Mouse (Mus musculus) small intestine, adult 2 months (tissue): ENCODE measurements around the gene Efcc1. TPM values are rescaled to one million over a fixed set of nuclear protein-coding genes. Genes with fewer than 3 reads are reported as not detected.

Source experiments
- H3K27ac ChIP-seq: fragments of 200-500 bp; 2 replicates; pipeline ENCODE4 v1.5.1; 2012; ENCODE audit warnings: low read depth, low read length, control low read depth, inconsistent platforms; ENCODE audit not compliant: insufficient read depth
- H3K27me3 ChIP-seq: fragments of 200-500 bp; 2 replicates; pipeline ENCODE4 v1.6.1; 2012; ENCODE audit warnings: mild to moderate bottlenecking, moderate library complexity, low read length, inconsistent platforms; ENCODE audit not compliant: control insufficient read depth, insufficient read depth
- H3K36me3 ChIP-seq: fragments of 200-500 bp; 2 replicates; pipeline ENCODE4 v1.6.1; 2012; ENCODE audit warnings: mild to moderate bottlenecking, low read length, control low read depth, inconsistent platforms; ENCODE audit not compliant: control insufficient read depth, insufficient read depth
- H3K4me1 ChIP-seq: fragments of 200-500 bp; 2 replicates; pipeline ENCODE4 v1.6.1; 2012; ENCODE audit warnings: low read length, inconsistent platforms, mixed read lengths; ENCODE audit not compliant: control insufficient read depth, insufficient read depth, insufficient read length
- H3K4me3 ChIP-seq: fragments of 200-500 bp; 2 replicates; pipeline ENCODE4 v1.5.1; 2012; ENCODE audit warnings: low read depth, mild to moderate bottlenecking, control low read depth, inconsistent platforms, low read length, moderate library complexity
- CTCF ChIP-seq: fragments of 200-500 bp; IDR thresholded peaks from 2 replicates; pipeline ENCODE4 v1.5.1; 2012; ENCODE audit warnings: low read depth, mild to moderate bottlenecking, control low read depth, inconsistent platforms, low read length, moderate library complexity, mixed read lengths; ENCODE audit not compliant: insufficient replicate concordance, insufficient read length; ENCODE audit errors: extremely low read depth
- POLR2A ChIP-seq: fragments of 200-500 bp; IDR thresholded peaks from 2 replicates; pipeline ENCODE4 v1.6.1; 2012; ENCODE audit warnings: low read depth, mild to moderate bottlenecking, control low read depth, inconsistent platforms, low read length, moderate library complexity
- WGBS: fragments of 180-500 bp; shearing (Covaris S2); methylation state at CpG from one replicate; pipeline ENCODE4 v1.1.7; 2018; 5-methylcytosine and 5-hydroxymethylcytosine counted together
- polyA plus RNA-seq: library from polyadenylated mRNA; depleted of rRNA; stranded (reverse); fragments of >200 nt; gene quantifications from 2 replicates; pipeline ENCODE4 v1.2.3, GENCODE M21; 2012

Gene Efcc1
- polyA plus RNA-seq, 1 experiment: 4.0 TPM

GRCm38 (mm10) chr6:87750184-87750910, 19.7 kb downstream of the Efcc1 start:
- no peaks in the 10 kb centered on the region for H3K36me3 ChIP-seq
- no peaks in the 10 kb centered on the region for H3K4me1 ChIP-seq
- TF ChIP-seq CTCF (no peak), POLR2A (no peak)
- 78% methylated on average over 8 of the region's 8 CpGs for WGBS
- H3K4me3 ChIP-seq: no peak overlapping the region
- H3K27ac ChIP-seq: no peak overlapping the region
- H3K27me3 ChIP-seq: no peaks in the 10 kb centered on the region

GRCm38 (mm10) chr6:87751574-87751973, 20.9 kb downstream of the Efcc1 start:
- Histone ChIP-seq H3K36me3 (no peaks in the 10 kb centered on the region), H3K4me3 (no peak overlapping the region), H3K4me1 (no peaks in the 10 kb centered on the region), H3K27me3 (no peaks in the 10 kb centered on the region), H3K27ac (no peak overlapping the region)
- no peak for TF ChIP-seq POLR2A
- TF ChIP-seq CTCF: no peak
- 86% methylated on average over 6 of the region's 6 CpGs for WGBS

GRCm38 (mm10) chr6:87755196-87755595, 24.5 kb downstream of the Efcc1 start:
- TF ChIP-seq POLR2A (no peak), CTCF (no peak)
- WGBS: 89% methylated on average over 4 of the region's 4 CpGs
- H3K4me1 ChIP-seq: no peaks in the 10 kb centered on the region
- H3K27me3 ChIP-seq: no peaks in the 10 kb centered on the region
- H3K27ac ChIP-seq: no peak overlapping the region
- H3K4me3 ChIP-seq: no peak overlapping the region
- H3K36me3 ChIP-seq: no peaks in the 10 kb centered on the region

- Histone ChIP-seq H3K36me3 (no peaks in the 10 kb centered on the region), H3K27me3 (no peaks in the 10 kb centered on the region), H3K4me3 (no peak overlapping the region), H3K4me1 (no peaks in the 10 kb centered on the region), H3K27ac (no peak overlapping the region)
- 89% methylated on average over 8 of the region's 8 CpGs for WGBS
- TF ChIP-seq CTCF: no peak
- no peak for TF ChIP-seq POLR2A
Measured at GRCm38 (mm10) chr6:87756896-87757295, 26.2 kb downstream of the Efcc1 start.

GRCm38 (mm10) chr6:87759404-87759803, 28.7 kb downstream of the Efcc1 start:
- Histone ChIP-seq H3K27me3 (no peaks in the 10 kb centered on the region), H3K27ac (no peak overlapping the region), H3K4me1 (no peaks in the 10 kb centered on the region), H3K36me3 (no peaks in the 10 kb centered on the region), H3K4me3 (no peak overlapping the region)
- 23% methylated on average over 3 of the region's 3 CpGs for WGBS
- TF ChIP-seq POLR2A (no peak), CTCF (no peak)

GRCm38 (mm10) chr6:87759850-87760249, 29.2 kb downstream of the Efcc1 start:
- H3K27me3 ChIP-seq: no peaks in the 10 kb centered on the region
- WGBS: 48% methylated on average over 3 of the region's 3 CpGs
- no peaks in the 10 kb centered on the region for H3K4me1 ChIP-seq
- TF ChIP-seq POLR2A (no peak), CTCF (no peak)
- H3K36me3 ChIP-seq: no peaks in the 10 kb centered on the region
- no peak overlapping the region for H3K4me3 ChIP-seq
- no peak overlapping the region for H3K27ac ChIP-seq

GRCm38 (mm10) chr6:87762161-87762560, 31.5 kb downstream of the Efcc1 start:
- TF ChIP-seq POLR2A (no peak), CTCF (no peak)
- no peaks in the 10 kb centered on the region for H3K4me1 ChIP-seq

More at GRCm38 (mm10) chr6:87762161-87762560, 31.5 kb downstream of the Efcc1 start:
- H3K4me3 ChIP-seq: no peak overlapping the region
- H3K36me3 ChIP-seq: no peaks in the 10 kb centered on the region
- 70% methylated on average over 5 of the region's 5 CpGs for WGBS
- no peak overlapping the region for H3K27ac ChIP-seq
- no peaks in the 10 kb centered on the region for H3K27me3 ChIP-seq
